Mouse (Mus musculus) C2C12 (cell line): ENCODE data around the gene Apba3.

Source experiments
- CTCF ChIP-seq: IDR thresholded peaks from one replicate; pipeline ENCODE4 v1.5.1; 2011; ENCODE audit not compliant: control insufficient read depth, insufficient read depth, insufficient read length
- MAX ChIP-seq: IDR thresholded peaks from one replicate; pipeline ENCODE4 v1.6.1; 2011; ENCODE audit warnings: mild to moderate bottlenecking, control low read depth
- MYOD1 ChIP-seq: IDR thresholded peaks from one replicate; pipeline ENCODE4 v1.6.1; 2011; ENCODE audit warnings: low read depth; ENCODE audit not compliant: control insufficient read depth, insufficient read length
- MYOG ChIP-seq: IDR thresholded peaks from one replicate; pipeline ENCODE4 v1.6.1; 2011; ENCODE audit not compliant: control insufficient read depth, insufficient read length; ENCODE audit errors: extremely low read depth

GRCm38 (mm10) chr10:81273842-81274241 lies 7.1 kb downstream of the Apba3 start:
- TF ChIP-seq CTCF (no peak), MYOG (no peak), MYOD1 (no peak), MAX (no peak)
